Mouse (Mus musculus): ENCODE data around the gene Id3. TPM values are rescaled to one million over a fixed set of nuclear protein-coding genes. Genes with fewer than 3 reads are reported as not detected.
A peak's percentile ranks its signal among the peaks of the same experiment; 100 is the strongest.

Gene Id3
- polyA plus RNA-seq, 1 experiment from 2014 or later: 411 TPM

DNA sequence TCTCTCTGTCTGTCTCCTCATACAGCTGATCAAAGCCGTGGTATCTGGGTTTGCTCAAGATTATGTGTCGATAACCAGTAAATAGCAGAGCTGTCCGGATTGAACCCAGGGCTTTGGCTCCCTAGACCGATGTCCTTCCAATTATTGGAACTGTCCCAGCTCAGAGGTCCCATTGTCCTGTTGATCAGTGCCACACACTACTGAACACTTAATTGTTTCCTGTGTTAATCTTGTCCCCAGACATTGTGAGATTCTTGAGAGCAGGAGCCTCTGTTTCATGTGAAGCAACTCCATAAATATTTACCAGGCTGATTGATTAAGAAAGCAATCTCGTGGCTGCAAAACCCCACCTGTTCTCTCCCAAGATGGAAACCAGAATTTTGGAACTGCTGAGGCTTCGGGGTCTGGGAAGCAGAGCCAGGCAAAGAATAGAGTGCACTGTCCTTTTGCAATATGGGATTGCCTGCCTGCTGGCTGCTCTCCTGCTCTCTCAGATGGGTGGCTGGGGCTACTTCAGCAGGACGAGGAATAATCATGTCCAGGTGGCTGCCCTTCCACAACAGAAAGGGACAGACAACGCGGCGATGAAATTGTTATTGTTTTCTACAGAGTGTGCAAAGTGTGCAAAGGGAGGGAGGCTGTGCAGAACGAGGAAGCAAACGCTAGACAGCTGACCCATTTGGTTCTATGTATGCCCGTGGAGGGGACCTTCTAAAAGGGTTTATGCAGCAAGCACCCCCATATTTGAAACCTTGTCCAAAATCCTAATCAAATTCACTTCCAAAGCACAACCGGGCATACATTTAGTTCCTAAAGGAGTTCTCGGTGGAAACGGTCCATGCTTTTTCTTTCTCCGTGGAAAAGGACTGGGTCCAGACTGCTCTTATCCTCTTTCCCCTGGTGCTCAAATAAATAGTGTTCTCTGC, 767 bp upstream of the Id3 start:
- H3K4me3 ChIP-seq (ENCODE audit: low read depth, low read length): peak overlapping the region; percentile 61
- peaks cover 6% of the 10 kb centered on the region; the same call in 1 of the 2 replicates for H3K27me3 ChIP-seq (ENCODE audit: control insufficient read depth, insufficient read depth, low read length)
- no peaks in the 10 kb centered on the region for H3K36me3 ChIP-seq (ENCODE audit: control insufficient read depth, insufficient read depth, low read length)
- peak overlapping the region; percentile 97 for H3K27ac ChIP-seq (ENCODE audit: low read depth, low read length)
- H3K4me2 ChIP-seq: peak overlapping the region; percentile 76
- H3K9ac ChIP-seq (ENCODE audit: low read depth, low read length): peak overlapping the region; percentile 92
- no peaks in the 10 kb centered on the region for H3K9me3 ChIP-seq (replicated peaks; ENCODE audit: control insufficient read depth, low read length)
- ATAC-seq (replicated peaks; ENCODE audit: insufficient number of reproducible peaks, low FRiP score, low TSS enrichment): no peak
- 15% methylated on average over 17 of the region's 17 CpGs for WGBS (ENCODE audit: insufficient replicate concordance)
- peaks cover 67% of the 10 kb centered on the region for H3K4me1 ChIP-seq (ENCODE audit: control insufficient read depth, insufficient read depth, low read length)

GRCm38 (mm10) chr4:136144126-136144926, 1.0 kb downstream of the Id3 start:
- WGBS (ENCODE audit: insufficient replicate concordance): under 1% methylated on average over 48 of the region's 50 CpGs
- peaks cover 61% of the 10 kb centered on the region for H3K4me1 ChIP-seq (ENCODE audit: control insufficient read depth, insufficient read depth, low read length)

GRCm38 (mm10) chr4:136144927-136145292, 1.6 kb downstream of the Id3 start:
- ATAC-seq (replicated peaks; ENCODE audit: insufficient number of reproducible peaks, low FRiP score, low TSS enrichment): no peak
- Histone ChIP-seq H3K27ac (ENCODE audit: low read depth, low read length) (peak overlapping the region; percentile 97), H3K9ac (ENCODE audit: low read depth, low read length) (peak overlapping the region; percentile 92), H3K36me3 (ENCODE audit: control insufficient read depth, insufficient read depth, low read length) (no peaks in the 10 kb centered on the region), H3K27me3 (ENCODE audit: control insufficient read depth, insufficient read depth, low read length) (peaks cover 6% of the 10 kb centered on the region; the same call in 1 of the 2 replicates), H3K4me2 (peak overlapping the region; percentile 76), H3K9me3 (replicated peaks; ENCODE audit: control insufficient read depth, low read length) (no peaks in the 10 kb centered on the region), H3K4me1 (ENCODE audit: control insufficient read depth, insufficient read depth, low read length) (peaks cover 55% of the 10 kb centered on the region), H3K4me3 (ENCODE audit: low read depth, low read length) (peak overlapping the region; percentile 61)
- under 1% methylated on average over 11 of the region's 11 CpGs for WGBS (ENCODE audit: insufficient replicate concordance)

More at GRCm38 (mm10) chr4:136144126-136144926, 1.0 kb downstream of the Id3 start:
- Histone ChIP-seq H3K27me3 (ENCODE audit: control insufficient read depth, insufficient read depth, low read length) (peaks cover 6% of the 10 kb centered on the region; the same call in 1 of the 2 replicates), H3K9ac (ENCODE audit: low read depth, low read length) (peak overlapping the region; percentile 92), H3K4me3 (ENCODE audit: low read depth, low read length) (peak overlapping the region; percentile 61), H3K27ac (ENCODE audit: low read depth, low read length) (peak overlapping the region; percentile 97), H3K36me3 (ENCODE audit: control insufficient read depth, insufficient read depth, low read length) (no peaks in the 10 kb centered on the region), H3K4me2 (peak overlapping the region; percentile 76), H3K9me3 (replicated peaks; ENCODE audit: control insufficient read depth, low read length) (no peaks in the 10 kb centered on the region)
- ATAC-seq (replicated peaks; ENCODE audit: insufficient number of reproducible peaks, low FRiP score, low TSS enrichment): peak; percentile 23

DNA sequence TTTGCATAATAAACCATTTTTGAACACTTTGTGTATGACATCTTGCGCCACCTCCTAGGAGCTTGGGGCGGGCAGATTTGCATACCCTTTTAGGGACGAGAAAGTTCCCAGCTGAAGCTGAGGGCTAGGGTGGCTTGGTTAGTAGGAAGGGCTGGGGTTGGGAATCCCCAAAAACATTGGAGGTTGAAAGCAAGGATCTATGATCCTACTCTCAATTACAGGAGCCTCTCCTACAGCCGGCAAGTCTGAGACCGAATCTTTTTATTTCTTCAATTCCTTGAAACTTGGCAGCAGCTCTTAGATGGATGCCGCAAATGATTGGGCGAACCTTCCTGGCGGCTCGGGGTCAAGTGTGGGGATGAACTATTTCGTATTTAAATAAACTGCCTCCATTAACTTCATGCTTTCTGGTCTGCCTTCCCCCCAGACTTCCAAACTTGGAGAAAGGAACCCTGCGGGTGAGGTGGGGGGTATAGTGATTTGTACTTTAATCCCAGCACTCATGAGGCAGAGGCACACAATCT, 2.1 kb downstream of the Id3 start:
- peak overlapping the region; percentile 92 for H3K9ac ChIP-seq (ENCODE audit: low read depth, low read length)
- H3K9me3 ChIP-seq (replicated peaks; ENCODE audit: control insufficient read depth, low read length): no peaks in the 10 kb centered on the region
- whole genome bisulfite sequencing (ENCODE audit: insufficient replicate concordance): 15% methylated on average over 11 of the region's 11 CpGs
- peak overlapping the region; percentile 61 for H3K4me3 ChIP-seq (ENCODE audit: low read depth, low read length)
- peak overlapping the region; percentile 76 for H3K4me2 ChIP-seq
- peaks cover 54% of the 10 kb centered on the region for H3K4me1 ChIP-seq (ENCODE audit: control insufficient read depth, insufficient read depth, low read length)
- ATAC-seq (replicated peaks; ENCODE audit: insufficient number of reproducible peaks, low FRiP score, low TSS enrichment): no peak
- H3K36me3 ChIP-seq (ENCODE audit: control insufficient read depth, insufficient read depth, low read length): no peaks in the 10 kb centered on the region
- H3K27me3 ChIP-seq (ENCODE audit: control insufficient read depth, insufficient read depth, low read length): peaks cover 6% of the 10 kb centered on the region; the same call in 1 of the 2 replicates
- H3K27ac ChIP-seq (ENCODE audit: low read depth, low read length): peak overlapping the region; percentile 97

- Histone ChIP-seq H3K4me2 (peak overlapping the region; percentile 76), H3K27ac (ENCODE audit: low read depth, low read length) (peak overlapping the region; percentile 97), H3K4me1 (ENCODE audit: control insufficient read depth, insufficient read depth, low read length) (peaks cover 47% of the 10 kb centered on the region), H3K36me3 (ENCODE audit: control insufficient read depth, insufficient read depth, low read length) (no peaks in the 10 kb centered on the region), H3K4me3 (ENCODE audit: low read depth, low read length) (peak overlapping the region; percentile 61), H3K9ac (ENCODE audit: low read depth, low read length) (peak overlapping the region; percentile 92), H3K9me3 (replicated peaks; ENCODE audit: control insufficient read depth, low read length) (no peaks in the 10 kb centered on the region), H3K27me3 (ENCODE audit: control insufficient read depth, insufficient read depth, low read length) (peaks cover 6% of the 10 kb centered on the region; the same call in 1 of the 2 replicates)
- no peak for ATAC-seq (replicated peaks; ENCODE audit: insufficient number of reproducible peaks, low FRiP score, low TSS enrichment)
- WGBS (ENCODE audit: insufficient replicate concordance): 17% methylated on average over 7 of the region's 7 CpGs
Measured at GRCm38 (mm10) chr4:136145991-136146711, 2.9 kb downstream of the Id3 start.

DNA sequence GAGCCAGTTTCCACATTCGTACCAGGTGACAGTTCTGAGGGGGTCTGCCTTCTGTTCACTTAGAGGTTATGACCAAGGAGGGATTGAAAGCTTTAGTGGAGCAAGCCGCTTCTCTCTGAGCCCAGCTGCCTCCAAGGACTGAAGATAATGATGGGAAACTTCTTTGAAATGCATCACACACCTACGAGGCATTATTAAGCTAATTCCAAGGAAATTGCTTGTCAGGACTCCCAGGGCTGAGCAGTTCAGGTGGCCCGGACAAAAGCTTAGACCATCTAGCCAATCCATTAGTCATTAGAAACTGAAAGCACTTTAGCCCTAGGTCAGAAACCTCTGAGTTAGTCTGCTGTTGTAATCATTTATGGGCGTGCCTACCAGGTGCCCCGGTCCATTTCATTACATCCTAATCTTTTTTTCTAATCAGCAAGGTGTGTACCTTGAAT, 3.4 kb downstream of the Id3 start:
- Histone ChIP-seq H3K4me1 (ENCODE audit: control insufficient read depth, insufficient read depth, low read length) (peaks cover 41% of the 10 kb centered on the region), H3K4me2 (peak overlapping the region; percentile 76), H3K27me3 (ENCODE audit: control insufficient read depth, insufficient read depth, low read length) (peaks cover 6% of the 10 kb centered on the region; the same call in 1 of the 2 replicates), H3K27ac (ENCODE audit: low read depth, low read length) (peak overlapping the region; percentile 97), H3K36me3 (ENCODE audit: control insufficient read depth, insufficient read depth, low read length) (no peaks in the 10 kb centered on the region), H3K9ac (ENCODE audit: low read depth, low read length) (peak overlapping the region; percentile 92), H3K9me3 (replicated peaks; ENCODE audit: control insufficient read depth, low read length) (no peaks in the 10 kb centered on the region), H3K4me3 (ENCODE audit: low read depth, low read length) (peak overlapping the region; percentile 61)
- WGBS (ENCODE audit: insufficient replicate concordance): 11% methylated on average over 6 of the region's 6 CpGs
- ATAC-seq (replicated peaks; ENCODE audit: insufficient number of reproducible peaks, low FRiP score, low TSS enrichment): no peak

DNA sequence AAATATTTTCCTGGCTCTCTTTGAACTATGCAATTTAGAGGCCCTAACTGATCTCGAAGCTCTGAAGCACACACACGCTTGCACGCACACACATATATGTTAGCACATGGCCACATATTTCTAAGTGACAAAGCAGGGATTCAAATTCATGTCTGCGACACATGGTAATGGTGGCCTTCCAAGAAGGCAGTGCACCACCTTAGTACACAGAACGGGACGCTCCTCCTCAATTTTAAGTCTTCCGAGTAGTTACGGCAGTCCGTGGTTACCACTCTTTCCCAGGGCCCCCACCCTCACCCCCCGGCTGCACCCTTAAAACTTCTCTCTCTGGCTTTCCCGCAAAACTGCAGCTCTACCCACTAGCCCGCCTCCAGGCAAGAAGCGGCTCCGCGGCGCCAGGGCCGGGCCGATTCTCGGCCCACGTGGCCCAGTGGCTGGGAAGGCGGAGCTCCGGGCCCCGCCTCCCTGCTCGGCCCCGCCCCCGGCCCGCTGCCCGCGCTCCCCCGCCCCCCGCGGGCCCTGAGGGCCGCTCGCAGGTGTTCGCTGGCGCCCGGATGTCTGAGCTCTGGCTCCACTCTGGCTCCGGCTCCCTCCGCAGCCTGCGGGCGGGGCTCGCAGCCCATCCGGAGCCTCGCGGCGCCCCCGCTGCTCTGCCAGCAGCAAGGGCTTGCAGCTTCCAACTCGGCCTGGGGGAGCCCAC, 4.3 kb downstream of the Id3 start:
- peaks cover 33% of the 10 kb centered on the region for H3K4me1 ChIP-seq (ENCODE audit: control insufficient read depth, insufficient read depth, low read length)
- ATAC-seq (replicated peaks; ENCODE audit: insufficient number of reproducible peaks, low FRiP score, low TSS enrichment): peak; percentile 70
- 2% methylated on average over 43 of the region's 48 CpGs for WGBS (ENCODE audit: insufficient replicate concordance)

More for the DNA sequence above, 4.3 kb downstream of the Id3 start:
- peak overlapping the region; percentile 36 for H3K4me3 ChIP-seq (ENCODE audit: low read depth, low read length)
- H3K4me2 ChIP-seq: peak overlapping the region; percentile 76
- H3K9me3 ChIP-seq (replicated peaks; ENCODE audit: control insufficient read depth, low read length): no peaks in the 10 kb centered on the region
- no peaks in the 10 kb centered on the region for H3K36me3 ChIP-seq (ENCODE audit: control insufficient read depth, insufficient read depth, low read length)
- peak overlapping the region; percentile 97 for H3K27ac ChIP-seq (ENCODE audit: low read depth, low read length)
- H3K27me3 ChIP-seq (ENCODE audit: control insufficient read depth, insufficient read depth, low read length): peaks cover 6% of the 10 kb centered on the region; the same call in 1 of the 2 replicates
- peak overlapping the region; percentile 75 for H3K9ac ChIP-seq (ENCODE audit: low read depth, low read length)
